In the genomic region with DNA sequence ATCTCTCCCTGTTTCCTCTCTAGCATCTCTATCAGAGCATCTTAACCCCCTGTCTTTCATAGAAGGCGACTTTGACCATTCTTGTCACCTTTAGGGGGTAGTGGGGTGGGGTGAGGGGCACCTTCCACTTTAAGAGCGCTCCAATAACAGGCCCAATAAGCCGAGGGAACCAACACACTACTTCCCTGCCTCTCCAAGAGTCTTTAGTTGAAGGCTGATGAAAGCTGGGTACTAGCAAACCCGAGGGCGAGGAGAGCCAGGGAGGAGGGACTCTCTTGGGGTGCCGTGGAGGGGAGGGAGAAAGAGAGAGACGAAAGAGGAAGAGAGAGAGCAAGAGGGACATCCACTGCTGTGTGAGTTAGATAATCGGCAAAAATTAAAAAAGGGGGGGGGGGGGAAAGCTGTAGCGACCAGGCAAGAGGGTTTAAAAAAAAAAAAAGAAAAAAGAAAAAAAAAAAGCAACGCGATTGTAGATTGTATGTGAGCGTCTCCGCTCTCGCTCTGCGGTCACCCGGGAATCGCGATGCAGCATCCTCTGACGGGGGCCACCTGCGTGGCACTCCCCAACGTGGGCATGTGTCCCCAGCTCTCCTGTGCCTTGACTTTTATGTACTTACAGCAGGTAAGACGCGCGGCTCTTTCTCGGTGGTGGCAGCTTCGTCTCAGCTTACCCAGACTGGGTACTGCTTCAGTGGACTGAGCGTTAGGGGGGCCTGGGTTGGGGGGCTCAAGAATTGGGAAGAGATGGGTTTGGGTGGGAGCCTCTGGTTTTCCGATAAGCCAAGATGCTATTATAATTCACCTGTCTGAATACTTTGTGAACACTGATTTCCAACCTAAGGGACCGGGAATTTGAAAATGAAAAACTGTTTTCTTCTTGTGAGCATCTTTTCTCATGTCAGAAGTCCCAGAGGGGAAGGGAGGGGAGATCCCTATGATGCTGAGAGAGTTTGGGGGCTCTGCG, we compare ENCODE assay signal across 9 mouse cellular contexts.
A peak's percentile ranks its signal among the peaks of the same experiment; 100 is the strongest.
DNase-seq lines count a peak whose midpoint lies in the region; ATAC-seq lines count a peak whose summit lies in the region.
"Had no signal": no experiment of that assay in that cellular context is flagged by ENCODE, and none has a peak within 500 bp of the region (broad histone marks: within the 10 kb centered on the region; RNA-seq: fewer than 3 reads in every experiment).

No protein-coding gene starts in this region.

- intact Hi-C loops in left cerebral cortex, postnatal 10 days (cut with DNase I): loop anchor here (10.0 kb wide), 1 partner anchor 195 kb away; no protein-coding TSS in a partner anchor

- H3K4me1 ChIP-seq in liver, embryonic 12.5 days: no peaks in the 10 kb centered on the region
- H3K4me1 ChIP-seq in embryonic facial prominence, embryonic 11.5 days (ENCODE audit: control insufficient read depth, insufficient read depth, low read length): no peaks in the 10 kb centered on the region
- H3K4me1 ChIP-seq in hindbrain, embryonic 12.5 days: peaks cover 19% of the 10 kb centered on the region
- peaks cover 19% of the 10 kb centered on the region for H3K4me1 ChIP-seq in neural tube, embryonic 12.5 days
- H3K4me1 ChIP-seq: liver, embryonic 13.5 days had no signal

- 2% methylated on average over 29 of the region's 30 CpGs for WGBS in liver, embryonic 12.5 days (ENCODE audit: insufficient replicate concordance)
- 1% methylated on average over 29 of the region's 30 CpGs for WGBS in embryonic facial prominence, embryonic 11.5 days
- WGBS in hindbrain, embryonic 12.5 days: 1% methylated on average over 29 of the region's 30 CpGs
- WGBS in neural tube, embryonic 12.5 days: 2% methylated on average over 30 of the region's 30 CpGs

- H3K9ac ChIP-seq in liver, embryonic 12.5 days: no peak overlapping the region
- no peak overlapping the region for H3K9ac ChIP-seq in embryonic facial prominence, embryonic 11.5 days (replicated peaks; ENCODE audit: low read length)
- peak overlapping the region; percentile 69 for H3K9ac ChIP-seq in hindbrain, embryonic 12.5 days
- peak overlapping the region; percentile 73 for H3K9ac ChIP-seq in neural tube, embryonic 12.5 days
- H3K9ac ChIP-seq: liver, embryonic 13.5 days had no signal

- ATAC-seq in liver, embryonic 12.5 days: no peak
- 0 out of 2 replicates have a peak, but pooled peaks have one; percentile 39 for ATAC-seq in embryonic facial prominence, embryonic 11.5 days (replicated peaks; ENCODE audit: insufficient number of reproducible peaks, low FRiP score, low TSS enrichment, low read depth)
- 0 out of 2 replicates have a peak, but pooled peaks have one; percentile 39 for ATAC-seq in hindbrain, embryonic 12.5 days (ENCODE audit: low FRiP score)
- peak; percentile 52 for ATAC-seq in neural tube, embryonic 12.5 days (ENCODE audit: low FRiP score, low read depth)

- H3K27ac ChIP-seq in liver, embryonic 12.5 days: no peak overlapping the region
- no peak overlapping the region for H3K27ac ChIP-seq in embryonic facial prominence, embryonic 11.5 days (replicated peaks; ENCODE audit: low read depth, low read length)
- peak overlapping the region; percentile 79 for H3K27ac ChIP-seq in hindbrain, embryonic 12.5 days
- H3K27ac ChIP-seq in neural tube, embryonic 12.5 days: peak overlapping the region; percentile 57
- H3K27ac ChIP-seq: liver, embryonic 13.5 days had no signal

- H3K4me3 ChIP-seq in liver, embryonic 12.5 days: no peak overlapping the region
- peak overlapping the region; percentile 28 for H3K4me3 ChIP-seq in embryonic facial prominence, embryonic 11.5 days (ENCODE audit: low read depth, low read length)
- H3K4me3 ChIP-seq in hindbrain, embryonic 12.5 days: peak overlapping the region; percentile 45
- peak overlapping the region; percentile 54 for H3K4me3 ChIP-seq in neural tube, embryonic 12.5 days
- H3K4me3 ChIP-seq: liver, embryonic 13.5 days had no signal

- H3K27me3 ChIP-seq in liver, embryonic 12.5 days (replicated peaks): peaks cover 51% of the 10 kb centered on the region
- H3K27me3 ChIP-seq in embryonic facial prominence, embryonic 11.5 days (ENCODE audit: control insufficient read depth, insufficient read depth, low read length): peaks cover 18% of the 10 kb centered on the region
- peaks cover 24% of the 10 kb centered on the region for H3K27me3 ChIP-seq in hindbrain, embryonic 12.5 days
- H3K27me3 ChIP-seq in neural tube, embryonic 12.5 days (replicated peaks): peaks cover 9% of the 10 kb centered on the region; the same call in 1 of the 2 replicates

- no peaks in the 10 kb centered on the region for H3K36me3 ChIP-seq in liver, embryonic 12.5 days
- no peaks in the 10 kb centered on the region for H3K36me3 ChIP-seq in embryonic facial prominence, embryonic 11.5 days (replicated peaks; ENCODE audit: control insufficient read depth, insufficient read depth, low read depth, low read length)
- H3K36me3 ChIP-seq in hindbrain, embryonic 12.5 days: no peaks in the 10 kb centered on the region
- H3K36me3 ChIP-seq in neural tube, embryonic 12.5 days: no peaks in the 10 kb centered on the region
- H3K36me3 ChIP-seq: liver, embryonic 13.5 days had no signal

- H3K9me3 ChIP-seq in liver, embryonic 12.5 days (replicated peaks): no peaks in the 10 kb centered on the region
- H3K9me3 ChIP-seq in embryonic facial prominence, embryonic 11.5 days (replicated peaks; ENCODE audit: control insufficient read depth, low read length): no peaks in the 10 kb centered on the region
- H3K9me3 ChIP-seq in hindbrain, embryonic 12.5 days (replicated peaks): no peaks in the 10 kb centered on the region
- no peaks in the 10 kb centered on the region for H3K9me3 ChIP-seq in neural tube, embryonic 12.5 days
- H3K9me3 ChIP-seq: liver, embryonic 13.5 days had no signal

- H3K4me2 ChIP-seq in liver, embryonic 12.5 days: peak overlapping the region; percentile 31; the same call in 1 of the 2 replicates
- H3K4me2 ChIP-seq in embryonic facial prominence, embryonic 11.5 days (ENCODE audit: low read depth, low read length): peak overlapping the region; percentile 46
- peak overlapping the region; percentile 76 for H3K4me2 ChIP-seq in hindbrain, embryonic 12.5 days (replicated peaks)
- H3K4me2 ChIP-seq in neural tube, embryonic 12.5 days (replicated peaks): peak overlapping the region; percentile 77
- H3K4me2 ChIP-seq: liver, embryonic 13.5 days had no signal

- no peak for DNase-seq in liver
- peak; percentile 38 for DNase-seq in embryonic facial prominence, embryonic 11.5 days (ENCODE audit: low spot score)
- no peak for DNase-seq in lung, adult 18-20 months
- no peak for DNase-seq in spleen, postnatal 36 days (ENCODE audit: low spot score in 2 of 2)
- no peak for DNase-seq in left cerebral cortex, postnatal 10 days (ENCODE audit: extremely low spot score in 1 of 2, low spot score in 2 of 2)
- DNase-seq: liver, embryonic 13.5 days had no signal

Comparison
In these comparisons a context has a peak if more than half of its experiments do, and no peak if none do; other contexts are left out.
1. H3K27ac ChIP-seq: peak in hindbrain, embryonic 12.5 days (single experiment) and neural tube, embryonic 12.5 days (single experiment); none in liver, embryonic 12.5 days (single experiment) and embryonic facial prominence, embryonic 11.5 days (single experiment).
2. H3K9ac ChIP-seq: peak in hindbrain, embryonic 12.5 days (single experiment) and neural tube, embryonic 12.5 days (single experiment); none in liver, embryonic 12.5 days (single experiment) and embryonic facial prominence, embryonic 11.5 days (single experiment).
3. Peak in every context shown above with its lines, with median percentiles within 50 percentile points of each other: H3K4me2 ChIP-seq.